Mouse (Mus musculus) left cerebral cortex, postnatal 25 days (tissue): Measurements from ENCODE around the gene Abcc4. TPM values are rescaled to one million over a fixed set of nuclear protein-coding genes. Genes with fewer than 3 reads are reported as not detected.
"Not testable (repeated sequence)": the region's sequence is repeated elsewhere in the genome, so short reads cannot be mapped to it uniquely, and the experiment has no call there.

Experiments used
- DNase-seq, 2 experiments: peaks; one replicate each; pipeline ENCODE4 v3.0.0; 2022; ENCODE audit warnings: low spot score in 2 of 2, mixed read lengths in 1 of 2
- intact Hi-C: fragments of 180-260 bp; cut with DNase I; formaldehyde crosslinking; loops from one replicate; pipeline ENCODE4 v1.15.1; 2025
- total RNA-seq, 2 experiments: library from RNA; stranded (reverse); gene quantifications; 2 replicates each; pipeline ENCODE4 v1.2.3; 2021

Gene Abcc4
- total RNA-seq, 2 experiments from 2014 or later: 7.5 to 10.2 TPM

DNA sequence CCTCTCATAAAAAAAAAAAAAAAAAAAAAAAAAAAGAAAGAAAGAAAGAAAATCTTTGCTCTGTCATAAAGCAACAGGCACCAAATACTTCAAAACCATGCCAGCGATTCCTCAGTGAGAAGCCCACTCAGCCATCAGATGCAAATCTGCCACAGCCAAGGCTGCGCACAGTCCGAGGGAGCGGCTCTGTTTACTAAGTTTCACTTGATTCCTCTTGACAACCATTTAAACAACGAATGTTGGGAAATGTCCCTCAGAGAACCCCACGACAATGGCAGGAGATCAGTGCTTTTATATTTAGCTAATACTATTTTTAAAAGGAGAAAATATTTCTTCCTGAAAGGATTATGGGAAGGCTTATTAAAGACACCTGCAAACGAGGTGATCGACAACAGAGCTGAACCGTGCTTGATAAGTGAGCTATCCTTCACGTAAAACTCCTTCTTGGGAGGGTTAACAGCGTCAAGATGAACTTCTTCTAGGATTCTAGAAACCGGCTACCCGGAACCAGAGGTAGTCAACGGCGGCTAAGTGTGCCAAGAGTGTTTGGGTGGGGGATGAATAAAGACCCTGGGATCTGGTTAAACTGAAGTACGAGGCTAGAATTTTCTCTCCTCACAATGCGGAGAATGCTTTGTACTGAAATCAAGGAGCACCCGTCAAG, 154.8 kb downstream of the Abcc4 start:
- intact Hi-C loops: no loop called here
- no peak for DNase-seq

DNA sequence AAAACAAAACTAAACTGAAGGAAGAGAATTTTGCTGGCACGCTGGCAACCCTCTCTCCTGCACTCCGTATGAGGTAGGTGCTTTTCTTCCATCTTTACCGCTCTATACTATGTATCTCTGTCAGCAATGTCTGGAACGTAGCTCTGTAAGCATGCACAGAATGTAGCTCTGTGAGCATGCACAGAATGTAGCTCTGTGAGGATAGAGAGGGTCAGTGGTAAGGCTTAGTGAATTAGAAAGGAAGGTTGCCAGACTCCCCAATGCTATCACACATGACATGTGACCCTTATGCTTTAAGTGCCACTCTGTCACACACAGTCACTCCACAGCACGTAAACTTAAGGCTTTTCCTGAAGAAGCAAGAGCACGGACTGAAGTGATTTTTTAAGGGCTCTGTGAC, 161.5 kb downstream of the Abcc4 start:
- intact Hi-C loops: no loop called here

DNA sequence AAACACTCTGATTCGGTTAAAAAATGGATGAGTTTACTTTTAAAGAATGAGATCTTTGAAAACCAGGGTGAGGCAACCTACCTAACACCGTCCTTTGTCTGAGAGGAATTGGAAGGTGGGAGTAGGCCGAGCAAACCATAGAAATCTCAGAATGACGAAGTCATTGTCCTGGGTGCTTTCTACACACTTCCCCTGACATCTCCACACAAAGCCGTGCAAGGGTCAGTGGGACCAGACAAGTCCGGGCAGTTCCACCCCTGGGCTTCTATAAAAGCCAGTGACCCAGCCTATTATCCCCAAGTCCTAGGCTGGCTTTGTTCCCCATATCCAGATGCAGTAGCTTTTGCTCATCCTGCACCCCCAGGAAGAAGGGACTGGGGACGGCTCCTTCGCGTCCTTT, 163.1 kb downstream of the Abcc4 start:
- DNase-seq: no peak
- intact Hi-C loops: no loop called here

More for the DNA sequence above, 161.5 kb downstream of the Abcc4 start:
- no peak for DNase-seq

DNA sequence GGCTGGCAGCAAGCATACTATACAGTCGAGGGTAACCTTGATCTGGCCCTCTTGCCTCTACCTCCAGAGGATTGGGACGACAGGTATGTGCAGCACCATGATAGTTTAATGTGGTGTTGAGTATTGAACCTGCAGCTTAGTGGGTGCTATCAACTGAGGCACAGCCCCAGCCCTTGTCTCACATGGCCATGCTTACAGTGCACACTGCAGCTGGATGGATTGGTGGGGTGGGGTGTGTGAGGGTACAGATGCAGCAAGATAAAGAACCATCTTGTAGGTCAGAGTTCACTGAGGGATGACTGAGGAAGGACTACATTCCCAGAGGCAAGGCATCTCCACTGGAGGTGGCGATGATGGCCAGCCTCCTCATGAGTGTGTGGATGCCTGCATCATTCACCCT, 174.5 kb downstream of the Abcc4 start:
- no peak for DNase-seq
- intact Hi-C loops: no loop called here

DNA sequence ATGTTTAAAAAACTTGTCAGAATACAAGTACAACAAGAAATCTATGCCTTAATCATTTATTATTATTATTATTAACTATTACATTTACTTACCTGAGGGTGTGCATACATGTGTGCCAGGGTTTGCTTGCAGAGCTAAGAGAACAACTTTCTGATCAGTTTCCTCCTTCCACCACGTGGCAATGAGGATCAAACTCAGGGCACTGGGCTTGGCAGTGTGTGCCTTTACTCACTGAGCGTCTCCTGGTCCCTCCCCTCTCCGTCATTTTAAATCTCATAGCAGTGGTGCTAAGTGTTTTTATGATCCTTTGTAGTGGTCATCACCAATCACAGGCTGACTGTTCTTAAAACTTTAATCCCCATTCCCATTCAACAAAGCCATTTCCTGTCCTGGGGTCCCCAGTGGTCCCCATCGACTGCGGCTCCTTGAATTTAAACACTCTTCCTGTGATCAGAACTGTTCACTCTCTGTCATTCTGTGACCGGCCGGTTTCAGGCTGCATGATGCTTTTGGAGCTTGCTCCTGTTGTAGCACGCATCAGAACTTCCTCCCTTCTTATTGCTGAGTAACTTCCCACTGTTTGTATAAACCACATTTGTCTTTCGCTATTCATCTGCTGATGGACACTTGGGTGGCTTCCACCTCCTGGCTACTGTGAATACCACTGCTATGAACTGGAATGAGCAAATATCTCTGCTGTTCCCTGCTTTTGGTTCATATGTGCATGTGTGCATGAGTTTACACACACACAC, 191.6 kb downstream of the Abcc4 start:
- intact Hi-C loops: no loop called here
- DNase-seq: no peak

DNA sequence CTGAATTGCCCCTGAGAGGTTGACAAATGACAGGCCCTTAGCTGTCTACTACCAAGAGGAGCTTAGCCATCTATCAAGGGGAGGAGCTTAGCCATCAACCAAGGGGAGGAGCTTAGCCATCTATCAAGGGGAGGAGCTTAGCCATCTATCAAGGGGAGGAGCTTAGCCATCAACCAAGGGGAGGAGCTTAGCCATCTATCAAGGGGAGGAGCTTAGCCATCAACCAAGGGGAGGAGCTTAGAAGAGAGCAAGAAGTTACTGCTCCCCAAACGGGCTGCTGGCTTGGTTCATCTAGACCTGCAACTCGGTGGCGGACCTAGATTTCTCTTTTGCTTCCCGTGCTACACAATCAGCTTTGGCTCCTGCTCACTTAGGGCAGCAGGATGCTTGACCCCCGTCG, 194.3 kb downstream of the Abcc4 start:
- DNase-seq, intact Hi-C loops: not testable (repeated sequence)

DNA sequence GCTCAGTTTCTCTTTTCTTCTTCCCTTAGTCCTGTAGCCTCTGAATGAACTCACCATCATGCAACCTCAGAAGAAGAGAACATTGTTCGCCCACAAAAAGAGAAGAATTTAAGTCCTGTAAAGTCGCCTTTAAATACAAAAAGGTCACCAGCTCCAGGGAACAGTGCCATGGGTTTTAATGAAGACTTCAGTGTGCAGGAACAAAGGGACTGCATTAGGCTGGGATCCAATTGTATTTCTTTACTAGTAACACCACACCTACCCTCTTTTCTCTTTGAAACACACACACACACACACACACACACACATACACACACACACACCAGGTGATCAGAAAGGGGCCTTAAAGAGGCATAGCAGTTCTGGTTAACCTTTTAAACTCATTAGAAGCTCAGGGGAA, 195.2 kb downstream of the Abcc4 start:
- intact Hi-C loops: no loop called here
- DNase-seq: no peak

DNA sequence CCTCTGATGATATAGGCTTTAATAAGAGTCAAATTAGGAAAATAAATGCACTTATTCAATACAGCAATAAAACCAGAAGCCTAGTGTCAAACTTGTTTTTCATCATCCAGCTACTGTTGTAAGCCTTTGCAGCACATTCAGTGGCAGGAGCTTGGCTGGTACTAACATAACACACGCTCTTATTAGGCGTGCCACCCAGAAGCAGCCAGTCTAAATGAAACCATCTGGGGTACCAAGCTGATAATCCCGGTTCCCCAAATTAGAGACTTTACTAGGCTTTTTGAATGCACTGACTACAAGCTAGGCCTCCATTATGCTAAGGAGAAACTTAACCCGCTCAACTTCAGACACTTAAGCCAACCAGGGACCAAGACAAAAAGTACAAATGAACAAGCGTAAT, 195.8 kb downstream of the Abcc4 start:
- DNase-seq: no peak
- intact Hi-C loops: no loop called here

DNA sequence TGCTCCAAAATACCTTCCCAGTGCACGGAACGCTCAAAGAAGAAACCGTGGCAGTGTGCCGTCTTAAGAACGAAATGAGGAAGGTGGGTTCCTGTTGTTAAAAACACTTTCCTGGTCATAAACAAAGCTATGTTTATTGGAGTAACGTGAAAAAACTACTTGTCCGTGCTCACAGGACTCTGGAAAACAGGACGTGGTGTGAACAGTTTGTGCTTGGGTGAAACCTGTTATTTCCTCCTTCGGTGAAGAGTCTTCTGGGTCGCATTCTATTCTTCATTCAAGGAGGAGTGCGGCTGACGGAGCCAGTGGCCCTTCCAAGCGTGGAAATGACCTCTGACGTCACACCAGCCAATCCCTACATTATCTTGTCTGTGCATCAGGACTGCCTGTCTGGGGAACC, 198.2 kb downstream of the Abcc4 start:
- no peak for DNase-seq
- intact Hi-C loops: no loop called here

DNA sequence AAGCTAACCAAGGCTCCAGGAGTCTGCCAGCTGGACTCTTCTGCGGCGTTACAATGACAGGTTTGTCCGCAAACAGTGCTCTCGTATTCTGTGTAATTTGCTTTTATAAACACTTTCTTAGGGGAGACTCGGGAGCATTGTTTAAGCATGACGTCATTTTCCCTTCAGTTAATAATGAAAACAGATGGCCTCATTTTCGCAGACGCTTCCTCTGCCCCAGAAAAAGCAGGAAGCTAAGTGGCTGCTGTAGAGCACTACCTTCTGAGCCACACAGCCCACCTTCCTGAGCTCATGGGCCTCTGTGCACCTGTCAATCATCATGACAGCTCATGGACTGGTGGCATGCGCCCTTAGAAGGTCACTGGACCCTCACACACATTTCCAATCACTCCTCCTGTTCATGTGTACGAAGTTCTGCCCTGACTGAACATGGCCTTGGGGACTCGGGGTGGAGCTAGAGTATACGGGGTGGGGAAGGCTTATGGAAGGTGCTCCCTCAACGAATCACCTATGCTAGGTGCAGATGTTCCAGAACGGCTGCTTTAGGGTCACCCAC, 199.3 kb downstream of the Abcc4 start:
- intact Hi-C loops: no loop called here

DNA sequence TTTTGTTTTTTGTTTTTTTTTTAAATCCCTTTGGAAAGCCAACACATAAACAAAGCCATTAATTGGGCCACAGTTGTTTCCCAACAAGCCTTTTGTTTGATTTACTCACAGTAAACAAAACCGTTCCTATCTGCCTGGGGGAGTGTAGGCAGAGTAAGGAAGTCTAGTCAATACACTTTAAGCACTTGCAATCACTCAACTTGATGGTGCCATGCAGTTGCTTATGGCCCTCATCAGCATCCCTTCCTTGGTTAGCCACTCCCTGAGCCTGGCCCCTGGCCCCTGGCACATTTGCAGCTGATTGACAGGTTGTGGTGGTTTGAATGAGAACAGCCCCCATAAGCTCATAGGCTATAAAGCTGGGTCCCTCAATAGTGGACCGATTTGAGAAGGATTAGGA, 209.3 kb downstream of the Abcc4 start:
- intact Hi-C loops: no loop called here
- DNase-seq: no peak

More for the DNA sequence above, 199.3 kb downstream of the Abcc4 start:
- DNase-seq: no peak

DNA sequence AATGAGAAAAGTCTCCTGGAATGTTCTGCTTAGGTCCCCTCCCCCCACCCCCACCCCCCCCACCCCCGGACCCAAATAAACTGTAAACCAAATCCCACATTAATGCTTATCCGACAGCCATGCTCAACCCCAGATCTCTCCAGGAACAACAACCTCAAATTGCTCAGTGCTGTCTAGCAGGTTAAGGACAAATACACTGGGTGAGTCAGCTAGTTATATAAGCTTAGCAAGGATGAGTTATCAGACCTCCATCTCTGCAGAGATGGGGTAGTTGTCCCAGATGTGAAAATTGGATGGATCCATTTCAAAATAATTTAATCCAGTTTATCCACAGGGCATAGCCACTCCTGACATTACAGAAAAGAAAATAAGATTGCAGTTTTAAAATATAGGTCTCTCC, 210.6 kb downstream of the Abcc4 start:
- DNase-seq: peak in 1 of 2 experiments; percentile 6
- intact Hi-C loops: no loop called here

DNA sequence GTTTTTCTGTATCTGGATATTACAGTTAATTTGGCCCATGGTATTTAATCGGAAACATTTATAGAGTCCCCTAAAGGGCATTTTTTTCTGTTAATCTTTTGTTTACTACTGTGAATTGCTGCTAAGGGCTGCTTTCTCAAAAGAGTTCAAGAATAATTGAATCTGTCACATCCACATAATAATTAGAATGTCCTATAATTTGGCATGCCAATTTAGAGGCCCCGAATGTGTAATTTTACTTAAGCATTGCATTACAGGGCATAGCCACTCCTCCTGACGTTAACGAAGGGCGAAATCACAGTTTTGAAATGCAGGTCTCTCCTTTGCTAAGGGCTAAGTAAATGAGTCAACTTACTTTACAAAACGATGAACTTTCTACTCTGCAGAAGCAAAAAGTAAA, 214.3 kb downstream of the Abcc4 start:
- no peak for DNase-seq
- intact Hi-C loops: no loop called here

DNA sequence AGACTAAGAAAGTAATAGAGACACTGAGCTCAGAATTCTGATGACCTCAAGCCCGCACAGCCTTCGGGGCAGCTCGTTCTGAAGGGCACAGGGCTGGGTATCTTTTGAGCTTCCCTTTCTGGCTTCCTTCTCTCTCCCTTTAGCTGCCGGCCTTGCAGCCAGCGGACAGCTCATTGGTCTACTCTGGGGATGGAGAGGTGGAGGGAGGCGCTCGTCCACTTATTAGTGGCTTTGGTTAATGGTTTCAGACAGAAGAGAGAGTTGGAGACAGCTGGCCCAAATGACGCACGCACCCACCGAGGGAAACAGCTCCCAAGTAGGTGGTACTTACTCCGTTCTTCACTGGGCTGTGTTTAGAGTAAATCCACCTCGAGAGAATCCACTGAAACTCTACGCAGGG, 214.7 kb downstream of the Abcc4 start:
- DNase-seq: no peak
- intact Hi-C loops: no loop called here

DNA sequence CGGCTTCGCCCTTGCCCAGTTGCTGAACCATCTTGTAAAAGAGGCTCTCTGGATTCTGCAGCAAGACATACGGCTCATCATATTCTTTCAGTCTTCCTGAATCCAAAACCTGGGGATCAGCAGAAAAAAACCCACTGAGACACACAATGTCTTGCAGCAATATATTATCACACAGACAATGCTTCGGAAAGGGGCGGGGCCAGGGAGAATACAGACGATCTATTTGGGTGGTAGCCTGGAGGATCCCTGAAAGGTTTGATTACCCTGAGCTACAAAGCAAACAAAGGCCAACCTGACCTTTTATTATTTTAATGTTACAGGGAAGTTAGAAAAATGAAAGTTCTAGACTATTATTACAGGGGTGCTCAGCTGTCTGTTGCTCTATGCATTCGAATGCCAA, 215.5 kb downstream of the Abcc4 start:
- intact Hi-C loops: no loop called here
- no peak for DNase-seq

DNA sequence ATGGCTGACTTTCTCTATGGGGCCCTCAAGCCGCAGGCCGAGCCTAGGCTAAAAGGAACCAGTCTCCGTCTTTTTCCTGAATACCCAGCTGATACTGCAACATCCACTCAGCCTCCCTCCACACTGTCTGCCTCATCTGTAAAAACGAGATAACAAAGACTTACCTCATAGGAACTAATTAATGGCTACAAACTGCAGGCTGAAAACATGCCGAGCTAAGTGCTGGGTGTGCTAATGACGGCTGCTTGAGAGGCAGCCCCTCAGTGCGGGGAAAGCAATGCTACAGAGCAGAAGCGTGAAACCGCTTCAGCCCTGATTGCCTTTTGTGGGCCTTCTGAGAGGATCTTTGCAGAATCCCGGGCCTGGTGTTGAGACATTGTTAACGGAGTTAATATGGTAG, 219.7 kb downstream of the Abcc4 start:
- intact Hi-C loops: no loop called here

DNA sequence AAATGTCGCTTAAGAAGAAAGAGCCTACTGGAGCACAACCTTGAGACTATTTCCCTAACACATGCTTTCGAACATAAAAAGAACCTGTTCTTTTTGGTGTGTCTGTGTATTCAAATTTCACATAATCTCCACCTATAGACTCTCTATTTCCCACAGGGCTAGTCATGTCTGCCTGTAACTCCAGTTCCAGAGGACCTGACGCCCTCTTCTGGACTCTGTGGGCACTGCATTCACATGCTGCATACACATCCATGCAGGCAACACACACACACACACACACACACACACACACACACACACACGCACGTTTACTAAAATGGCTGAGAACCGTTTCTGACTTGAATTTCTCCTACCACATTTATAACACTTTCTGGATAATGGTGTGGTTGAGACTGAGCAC, 220.4 kb downstream of the Abcc4 start:
- intact Hi-C loops: no loop called here
- no peak for DNase-seq

More for the DNA sequence above, 219.7 kb downstream of the Abcc4 start:
- no peak for DNase-seq

DNA sequence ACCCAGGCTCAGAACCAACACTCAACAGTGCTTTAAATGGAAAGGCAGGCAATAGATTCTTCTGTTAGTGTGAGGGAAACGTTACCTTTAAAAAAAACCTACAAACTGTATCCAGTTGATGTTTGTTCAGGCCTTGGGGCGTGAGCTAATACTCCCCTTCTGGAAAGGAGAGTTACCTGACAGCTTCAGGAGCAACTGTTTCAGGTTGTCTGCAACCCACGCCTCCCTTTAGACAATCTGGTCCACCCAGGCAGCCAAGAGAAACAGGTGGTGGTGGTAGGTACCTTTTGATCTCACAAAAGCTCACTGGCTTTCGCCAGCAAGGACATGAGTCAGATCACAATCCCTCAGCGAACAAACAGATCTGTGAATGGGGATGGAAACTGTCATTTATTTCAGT, 223.7 kb downstream of the Abcc4 start:
- intact Hi-C loops: no loop called here
- DNase-seq: no peak

DNA sequence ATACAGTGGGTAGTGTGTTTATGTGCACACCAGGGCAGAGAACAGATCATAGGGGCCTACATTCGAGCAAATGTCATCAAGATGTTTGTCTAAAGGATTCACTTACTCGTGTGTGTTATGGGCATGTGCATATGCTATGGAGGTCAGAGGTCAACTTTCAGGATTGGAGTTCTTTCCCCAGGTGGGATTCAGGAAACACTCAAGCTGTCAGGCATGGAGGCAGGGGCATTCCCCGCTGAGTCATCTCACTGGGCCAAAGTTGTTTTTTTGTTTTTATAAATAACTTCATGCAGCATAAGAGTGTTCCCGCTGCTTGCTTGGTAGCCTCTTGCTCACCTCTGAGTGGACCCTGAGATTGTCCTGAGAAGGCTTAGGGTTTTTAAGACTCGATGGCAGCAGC, 224.2 kb downstream of the Abcc4 start:
- no peak for DNase-seq
- intact Hi-C loops: no loop called here

DNA sequence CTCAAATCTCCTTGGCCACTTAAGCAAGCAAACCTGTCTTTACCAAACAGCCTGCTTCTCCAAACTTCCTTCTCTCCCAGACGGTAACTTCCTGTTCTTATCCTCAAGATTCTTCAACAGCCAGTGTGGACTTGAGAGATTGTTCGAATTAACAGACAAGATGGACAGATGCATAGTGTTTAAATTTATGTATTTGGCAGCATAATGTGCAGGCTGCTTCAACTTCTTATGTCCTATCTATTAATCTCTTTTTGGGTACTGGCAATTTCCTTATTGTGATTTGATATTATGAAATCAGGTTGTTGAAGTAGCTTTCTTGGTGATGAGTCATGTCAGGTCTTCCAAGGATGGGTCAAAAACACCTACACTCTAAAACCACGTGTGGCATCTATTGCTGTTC, 229.7 kb downstream of the Abcc4 start:
- intact Hi-C loops: no loop called here
- no peak for DNase-seq

DNA sequence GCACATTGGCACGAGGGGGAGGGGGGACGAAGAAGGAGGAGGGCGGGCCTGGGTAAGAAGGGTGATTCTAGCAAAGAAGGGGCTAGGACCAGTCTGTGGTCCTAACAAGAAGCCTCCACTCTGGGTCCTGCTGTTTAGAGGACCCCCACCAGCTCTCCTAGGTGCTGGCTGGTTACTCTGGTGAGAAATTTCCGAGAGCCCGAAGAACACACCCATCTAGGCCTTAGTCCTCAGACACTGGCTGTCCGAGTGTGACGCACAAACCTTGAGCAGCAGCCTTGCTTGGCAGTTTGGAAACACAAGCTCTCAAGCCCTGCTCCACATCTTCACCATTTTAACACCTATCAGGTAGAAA, 230.9 kb downstream of the Abcc4 start:
- no peak for DNase-seq
- intact Hi-C loops: no loop called here
